Mouse (Mus musculus) urinary bladder, postnatal 4 days (tissue): ENCODE results near the gene Inpp4b.
"Not testable (repeated sequence)": the region's sequence is repeated elsewhere in the genome, so short reads cannot be mapped to it uniquely, and the experiment has no call there.

ENCODE experiments used
- DNase-seq, 2 experiments: peaks; one replicate each; pipeline ENCODE4 v3.0.0; 2021 to 2022; ENCODE audit warnings: low spot score in 2 of 2

The Inpp4b gene

DNA sequence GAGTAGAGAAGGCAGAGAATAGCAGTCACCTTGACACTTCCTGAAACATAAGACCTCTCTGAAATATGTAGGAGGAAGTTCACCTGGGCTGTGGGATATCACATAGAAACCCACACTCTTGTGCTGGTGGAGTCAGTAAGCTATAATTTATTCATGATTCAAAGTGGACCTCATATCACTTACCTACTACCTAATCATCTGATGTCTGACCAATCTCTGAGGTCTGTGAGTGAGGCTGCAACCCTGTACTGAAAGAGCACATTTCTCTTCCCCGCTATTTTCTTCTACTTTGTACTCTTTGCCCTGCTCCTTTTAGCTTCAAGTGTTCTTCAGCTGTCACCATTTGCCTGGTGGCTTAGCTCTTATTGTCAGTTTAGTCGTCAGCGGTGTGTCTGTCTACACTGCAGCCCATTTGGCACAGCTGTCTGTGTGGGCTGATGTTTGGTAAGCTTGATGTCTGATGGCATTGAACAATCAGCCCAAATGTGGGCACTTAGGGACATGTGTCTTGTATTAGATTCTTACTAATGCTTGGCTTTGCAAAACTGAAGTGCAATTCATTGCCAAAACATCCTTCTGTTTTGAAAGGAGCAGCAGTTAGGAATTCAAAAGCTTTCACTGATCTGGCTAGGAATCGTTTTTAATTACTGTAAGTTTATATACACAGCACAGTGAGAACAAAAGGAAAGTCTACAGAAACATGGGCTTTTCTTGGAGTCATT lies 434.3 kb downstream of the Inpp4b start:
- DNase-seq: no peak

DNA sequence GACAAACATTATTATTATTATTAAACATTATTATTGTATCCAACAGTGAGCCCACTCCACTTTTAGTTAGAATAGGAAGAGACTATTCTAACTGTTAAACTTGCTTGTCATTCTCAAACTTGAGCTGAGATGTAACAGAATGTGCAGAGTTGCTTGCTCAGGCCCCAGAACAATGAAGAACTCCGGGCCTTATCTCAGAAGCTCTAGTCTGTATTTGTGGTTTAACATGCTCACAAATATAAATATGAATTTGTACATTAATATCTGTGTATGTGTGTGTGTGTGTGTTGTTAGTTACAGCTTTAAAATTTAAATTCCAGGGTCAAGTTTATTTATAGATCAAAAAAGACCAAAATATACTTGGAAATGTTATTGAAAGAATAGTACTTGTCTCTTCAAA lies 435.3 kb downstream of the Inpp4b start:
- no peak for DNase-seq

DNA sequence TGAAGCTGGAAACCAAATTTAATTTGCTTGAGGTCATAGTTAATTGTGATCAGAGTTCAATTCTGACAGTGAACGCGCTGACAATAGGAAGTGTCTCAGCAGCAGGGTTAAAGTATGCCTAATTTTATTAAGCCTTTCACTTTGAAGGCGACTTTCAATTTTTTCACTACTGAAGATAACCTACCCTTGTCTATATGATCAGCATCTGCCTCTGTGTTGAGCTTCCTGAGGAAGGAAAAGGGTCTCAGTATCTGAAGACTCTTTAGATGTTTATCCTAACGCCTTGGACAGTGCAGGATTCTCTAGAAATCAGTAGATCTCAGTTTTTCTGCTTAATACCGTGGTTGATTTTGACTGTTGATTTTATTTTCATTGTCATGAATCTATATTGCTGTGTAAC lies 437.1 kb downstream of the Inpp4b start:
- DNase-seq: no peak

DNA sequence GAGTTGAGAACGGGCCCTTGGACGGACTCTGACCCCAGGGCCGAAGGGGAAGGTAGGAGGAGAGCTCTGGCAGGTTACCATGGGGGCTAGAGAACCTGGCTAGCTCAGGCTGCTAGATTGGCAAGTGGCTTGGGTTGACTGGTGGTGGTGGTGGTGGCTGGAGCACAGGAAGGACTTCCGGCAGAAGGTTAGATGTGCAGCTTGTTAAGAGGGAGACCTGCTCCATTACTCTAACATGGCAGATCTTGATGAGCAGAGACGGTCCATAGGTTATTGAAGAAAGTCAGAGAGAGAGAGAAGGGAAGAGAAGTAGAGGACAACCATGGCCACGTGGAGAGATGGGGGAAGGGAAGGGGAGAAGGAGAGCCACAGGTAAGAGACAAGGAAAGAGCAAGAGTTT lies 437.8 kb downstream of the Inpp4b start:
- DNase-seq: no peak

DNA sequence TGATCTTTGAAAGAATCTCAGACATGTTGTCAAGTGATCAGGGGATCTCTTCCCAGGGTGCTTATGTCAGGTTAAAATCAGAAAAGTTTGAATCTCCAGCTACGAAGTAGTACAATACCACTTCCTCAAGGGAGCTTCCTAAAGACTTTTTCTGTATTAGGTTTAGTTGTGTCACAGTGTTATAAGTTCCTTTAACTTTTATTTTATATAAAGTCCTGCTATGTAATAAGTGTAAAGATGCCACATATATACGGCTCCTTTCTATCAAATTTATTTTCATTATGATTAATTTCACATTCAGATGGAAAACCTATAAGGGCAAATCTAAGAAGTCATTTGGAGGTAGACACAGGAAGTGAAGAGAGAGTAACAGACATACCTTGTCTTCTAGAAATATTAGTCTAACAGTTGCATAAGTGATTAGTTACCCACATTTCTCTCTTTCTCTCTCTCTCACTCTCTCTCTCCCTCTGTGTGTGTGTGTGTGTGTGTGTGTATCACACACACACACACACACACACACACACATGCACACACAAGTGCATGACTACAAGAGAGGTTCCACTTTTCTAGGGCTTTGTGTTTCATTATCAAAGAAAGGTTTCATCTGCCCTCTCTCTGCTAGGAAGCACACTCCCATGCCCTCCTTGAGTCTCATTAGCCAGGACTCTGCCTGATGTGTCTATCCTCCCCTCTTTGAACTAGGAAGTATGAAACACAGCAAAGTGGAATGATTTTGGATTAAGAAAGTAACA lies 438.7 kb downstream of the Inpp4b start:
- no peak for DNase-seq

DNA sequence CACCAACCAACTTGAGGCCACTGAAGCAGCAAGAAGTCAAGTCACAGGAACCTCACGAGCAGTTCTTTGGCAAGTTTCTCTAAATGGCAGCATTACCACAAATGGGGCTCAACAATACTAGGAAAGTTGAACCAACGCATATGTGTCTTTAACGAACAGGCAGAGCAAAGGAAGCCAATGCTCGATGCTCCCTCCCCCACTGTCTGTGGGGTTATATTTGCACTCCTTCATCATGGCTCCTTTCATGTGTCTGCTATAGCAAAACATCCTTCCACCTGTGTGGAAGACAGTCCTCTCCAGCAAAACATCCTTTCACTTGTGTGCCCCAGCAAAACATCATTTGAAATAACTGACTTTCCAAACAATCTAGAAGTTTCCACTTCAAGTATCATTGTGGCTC lies 440.4 kb downstream of the Inpp4b start:
- DNase-seq: no peak

DNA sequence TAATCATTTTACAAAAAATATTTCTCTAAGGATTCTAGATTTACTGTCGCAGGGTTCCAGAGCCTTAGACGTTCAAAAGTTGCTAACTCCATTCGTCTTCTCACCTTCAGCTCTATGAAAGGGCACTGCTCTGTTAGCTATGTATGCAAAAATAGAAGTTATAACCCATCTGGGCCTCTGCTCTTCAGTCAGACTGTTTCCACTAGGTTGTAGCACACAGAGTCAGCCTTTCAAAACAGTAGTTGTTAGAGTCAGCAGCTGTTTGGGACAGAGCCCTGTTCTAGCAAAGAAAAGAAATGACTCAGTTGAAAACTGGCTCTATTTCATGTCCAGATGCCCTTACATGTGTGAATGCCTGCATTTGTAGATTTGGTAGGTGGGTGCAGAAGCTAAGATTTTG lies 442.4 kb downstream of the Inpp4b start:
- no peak for DNase-seq

DNA sequence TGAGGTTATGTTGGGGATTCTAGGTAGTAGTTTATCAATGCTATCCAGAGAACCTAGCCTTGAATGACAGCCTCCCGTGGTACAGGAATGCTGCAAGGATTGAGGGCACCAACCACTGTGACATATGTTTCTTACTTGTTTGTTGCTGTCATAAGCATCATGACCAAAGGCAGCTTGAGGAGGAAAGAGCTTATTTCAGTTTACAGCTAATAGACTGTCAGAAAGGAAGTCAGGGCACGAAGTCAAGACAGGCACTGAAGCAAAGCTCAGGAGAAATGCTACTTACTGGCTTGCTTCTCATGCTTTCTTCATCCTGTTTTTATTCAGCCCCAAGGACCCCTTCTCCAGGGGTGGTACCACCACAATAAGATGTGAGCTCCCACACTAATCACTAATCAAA lies 446.1 kb downstream of the Inpp4b start:
- DNase-seq: no peak

DNA sequence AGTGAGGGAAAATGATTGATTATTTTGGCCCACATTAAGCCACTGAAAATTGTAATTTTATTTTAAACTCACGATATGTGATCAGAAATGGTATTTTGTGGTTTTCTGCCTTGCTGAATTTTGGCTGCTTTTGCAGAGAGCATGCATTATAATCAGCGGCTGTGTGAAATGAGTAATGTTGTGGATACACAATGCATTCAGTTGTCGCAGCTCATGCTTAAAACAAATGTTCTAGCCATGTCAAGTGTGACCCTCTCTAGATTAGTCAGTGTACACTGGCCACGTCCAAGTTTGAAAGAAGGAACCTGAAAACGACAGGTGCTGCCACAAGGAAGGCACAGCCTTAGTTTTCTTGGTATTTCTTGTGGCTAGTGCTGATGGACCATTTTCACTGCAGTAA lies 450.3 kb downstream of the Inpp4b start:
- DNase-seq: no peak

DNA sequence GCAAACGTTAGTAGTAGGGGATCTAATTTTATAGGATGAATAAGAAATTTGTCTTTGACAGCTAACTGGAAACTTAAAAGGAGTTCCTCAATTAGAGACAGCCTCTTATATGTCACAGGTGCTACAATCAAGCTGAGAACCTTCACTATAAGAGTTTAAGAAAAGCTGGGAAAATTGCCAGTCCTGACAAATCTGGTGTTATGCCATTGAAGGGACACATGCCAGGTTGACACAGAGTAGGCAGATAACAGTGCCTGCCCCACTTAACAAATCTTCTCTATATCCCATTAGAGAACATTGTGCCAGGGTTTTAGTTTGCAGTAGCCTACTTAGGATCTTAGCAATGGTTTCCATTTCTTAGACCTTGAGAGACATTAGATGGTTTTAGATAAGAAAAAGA lies 456.1 kb downstream of the Inpp4b start:
- no peak for DNase-seq

DNA sequence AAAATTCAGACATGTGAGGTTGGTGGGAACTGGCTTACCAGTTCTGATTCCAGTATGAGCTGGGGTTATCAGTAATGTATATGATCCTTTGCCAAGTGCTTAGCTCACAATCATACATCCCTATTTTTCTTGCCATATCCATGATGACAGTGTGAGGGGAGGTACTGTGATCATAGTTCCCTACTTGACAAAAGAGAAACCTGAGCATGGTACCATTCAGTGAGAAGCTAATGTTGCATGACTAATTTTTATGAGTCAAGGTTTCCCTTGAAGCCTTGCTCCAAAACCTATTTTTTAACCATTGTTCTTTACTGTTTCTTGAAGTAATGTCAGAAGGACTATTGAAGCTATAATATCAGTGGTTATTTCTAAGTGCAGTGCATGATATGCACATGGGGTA lies 458.4 kb downstream of the Inpp4b start:
- no peak for DNase-seq

DNA sequence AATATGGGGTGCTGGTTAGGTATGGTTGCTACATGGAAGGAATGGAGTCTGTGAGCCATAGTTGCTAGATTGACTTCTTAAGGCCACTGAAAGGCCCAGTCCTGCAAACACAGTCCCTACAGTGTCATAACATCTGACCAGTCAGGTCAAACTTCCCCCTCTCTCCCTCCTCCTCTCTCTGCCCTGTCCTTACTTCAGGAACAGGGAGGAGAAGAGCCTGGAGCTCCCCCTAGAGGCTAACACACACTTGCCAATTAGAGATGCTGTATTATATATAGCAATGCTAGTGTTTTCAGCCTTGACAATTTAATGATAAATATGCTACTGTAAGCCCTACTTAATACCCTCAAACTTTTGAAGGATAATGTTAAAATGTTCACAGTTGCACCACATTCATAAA lies 464.4 kb downstream of the Inpp4b start:
- DNase-seq: peak in 1 of 2 experiments; percentile 62

DNA sequence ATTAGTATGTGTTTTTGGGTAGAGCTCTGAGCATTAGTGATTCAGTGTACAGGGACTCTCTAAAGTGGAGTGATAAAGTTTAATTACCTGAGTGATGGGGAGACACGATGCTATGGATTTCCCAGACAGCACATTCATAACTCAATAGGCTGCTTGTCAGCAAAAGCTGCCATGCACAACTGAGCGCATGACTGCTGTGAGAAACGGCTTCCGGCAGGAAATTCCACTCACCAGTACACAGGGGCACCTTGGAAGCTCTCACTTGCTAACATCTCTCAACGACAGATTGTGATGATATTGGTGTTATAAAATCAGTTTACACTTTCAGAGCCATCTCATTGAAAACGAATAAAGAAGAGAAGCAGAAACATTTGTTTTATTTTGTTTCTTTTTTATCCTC lies 465.2 kb downstream of the Inpp4b start:
- no peak for DNase-seq

DNA sequence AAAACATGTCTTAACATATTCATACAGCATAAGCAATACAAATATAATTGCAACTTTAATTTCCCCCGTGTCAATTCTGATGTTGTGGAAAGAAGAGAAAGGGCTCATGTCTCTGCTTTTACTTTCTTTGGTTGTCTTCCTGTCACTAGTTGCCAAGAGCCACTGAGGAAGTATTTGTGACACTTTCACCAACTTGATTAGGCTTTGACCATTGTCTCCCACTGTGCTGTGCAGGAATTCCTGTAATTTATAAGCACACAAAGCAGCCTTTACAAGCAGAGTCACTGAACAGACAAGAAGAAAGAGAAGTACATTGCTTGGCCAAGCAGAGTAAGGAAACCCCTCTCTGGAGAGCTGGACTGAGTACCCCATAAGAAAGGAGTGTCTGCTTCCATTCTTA lies 466.1 kb downstream of the Inpp4b start:
- no peak for DNase-seq

DNA sequence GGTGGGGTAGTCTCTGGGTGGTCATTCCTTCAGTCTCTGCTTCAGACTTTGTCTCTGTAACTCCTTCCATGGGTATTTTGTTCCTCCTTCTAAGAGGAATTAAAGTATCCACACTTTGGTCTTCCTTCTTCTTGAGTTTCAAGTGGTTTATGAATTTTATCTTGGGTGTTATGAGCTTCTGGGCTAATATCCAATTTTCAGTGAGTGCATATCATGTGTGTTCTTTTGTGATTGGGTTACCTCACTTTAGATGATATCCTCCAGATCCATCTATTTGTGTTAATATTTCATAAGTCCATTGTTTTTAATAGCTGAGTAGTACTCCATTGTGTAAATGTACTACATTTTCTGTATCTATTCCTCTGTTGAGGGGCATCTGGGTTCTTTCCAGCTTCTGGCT lies 467.1 kb downstream of the Inpp4b start:
- DNase-seq: not testable (repeated sequence)

DNA sequence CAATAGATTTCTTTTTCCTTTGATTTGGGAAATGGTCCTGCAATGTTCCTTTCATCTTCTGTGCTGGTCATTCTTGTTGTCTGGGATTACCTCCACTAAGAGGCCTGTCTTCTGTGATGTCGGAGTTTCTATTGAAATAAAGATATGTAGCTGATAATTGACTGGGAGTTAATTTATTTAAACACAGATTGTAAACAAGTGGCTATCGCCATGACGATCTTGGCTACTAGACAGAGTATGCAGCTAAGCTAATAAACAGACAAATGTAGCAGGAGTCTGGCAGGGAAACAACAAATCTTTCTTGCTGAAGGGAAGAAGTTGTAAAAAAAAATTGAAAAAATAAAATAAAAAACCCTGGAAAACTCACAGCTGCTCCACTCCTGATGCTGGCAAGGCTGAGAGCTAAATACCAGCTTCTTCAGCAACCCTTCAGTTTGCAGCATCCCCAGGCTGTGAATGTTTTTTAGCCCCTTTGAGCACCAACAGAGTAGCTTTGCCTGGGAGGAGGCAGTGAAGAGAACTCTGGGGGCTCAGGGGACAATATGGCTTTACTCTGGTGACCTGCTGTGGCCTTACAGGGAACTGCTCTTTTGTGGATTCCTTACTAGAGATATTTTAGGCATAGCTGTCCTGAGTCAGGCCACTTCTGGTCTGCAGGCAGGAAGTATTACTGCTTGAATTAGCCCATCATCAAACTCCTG lies 469.8 kb downstream of the Inpp4b start:
- no peak for DNase-seq

DNA sequence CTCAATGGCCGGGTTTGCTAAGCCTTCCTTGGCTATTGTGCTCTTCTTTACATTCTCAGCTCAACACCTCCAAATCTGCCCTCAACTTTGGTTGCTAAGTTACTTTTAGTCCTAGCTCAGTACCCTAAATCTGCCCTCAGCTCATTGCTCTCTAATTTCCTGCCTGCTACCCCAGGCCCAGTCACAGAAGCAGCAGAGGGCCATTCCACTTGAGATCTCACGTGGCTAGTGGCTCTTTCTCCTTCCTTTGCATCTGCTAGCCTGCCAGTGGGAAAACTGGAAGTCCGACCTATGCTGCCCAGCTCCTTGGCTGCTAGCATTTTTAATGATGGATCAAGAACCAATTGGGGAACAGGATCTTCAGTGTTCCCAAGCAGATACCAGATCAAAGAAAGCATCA lies 472.4 kb downstream of the Inpp4b start:
- no peak for DNase-seq

DNA sequence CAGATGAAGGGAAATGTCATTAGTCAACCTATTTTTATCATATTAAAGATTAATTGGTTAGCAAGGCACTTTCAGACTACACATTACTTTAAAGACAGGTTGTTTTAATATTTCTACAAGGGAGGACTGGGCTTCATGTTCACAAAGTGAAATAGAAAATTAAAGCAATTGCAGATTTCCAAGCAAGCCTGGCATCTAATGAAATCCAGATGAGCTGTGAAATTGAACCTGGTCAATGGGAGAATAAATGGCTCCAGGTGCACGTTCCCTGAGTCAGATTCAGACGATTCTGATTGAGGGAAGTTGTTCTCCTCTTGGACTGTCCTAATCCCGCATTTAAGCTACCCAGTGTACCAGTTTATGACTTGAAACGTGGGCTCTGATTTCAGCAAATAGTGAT lies 473.2 kb downstream of the Inpp4b start:
- no peak for DNase-seq

DNA sequence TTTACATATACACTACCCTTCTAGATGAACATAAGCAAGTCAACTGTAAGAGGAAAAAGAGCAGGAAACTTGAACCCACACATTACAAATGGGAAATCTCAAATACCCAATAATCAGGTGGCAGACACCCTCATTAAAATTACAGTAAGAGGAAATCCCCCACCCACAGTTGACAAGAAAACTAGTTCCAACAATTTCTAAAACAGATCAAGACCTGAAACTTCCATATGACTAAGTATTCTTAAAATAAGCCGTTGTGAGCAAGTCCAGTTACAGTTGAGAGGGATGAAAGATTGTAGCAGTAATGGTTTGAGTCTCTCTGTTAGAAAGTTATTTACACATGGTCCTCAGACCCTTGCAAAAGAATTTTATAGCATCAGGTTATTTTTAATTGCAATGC lies 480.8 kb downstream of the Inpp4b start:
- no peak for DNase-seq

DNA sequence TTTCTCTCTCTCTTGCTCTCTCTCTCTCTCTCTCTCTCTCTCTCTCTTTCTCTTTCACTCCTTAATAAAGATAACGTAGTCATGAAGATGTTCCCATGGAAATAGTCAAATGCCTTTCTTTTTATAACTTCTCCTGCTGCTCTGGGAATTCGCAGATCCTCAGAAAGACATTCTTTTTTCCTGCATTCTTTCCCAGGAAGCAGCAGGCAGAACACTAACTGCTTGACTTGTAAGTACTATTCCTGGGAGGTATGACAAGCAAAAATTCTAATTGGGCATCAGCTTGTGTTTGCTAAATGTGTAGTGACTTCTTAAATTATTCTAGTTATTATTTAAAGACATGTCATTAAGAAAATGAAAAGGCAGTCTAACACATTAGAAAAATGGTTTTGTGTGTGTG lies 482.6 kb downstream of the Inpp4b start:
- DNase-seq: no peak

DNA sequence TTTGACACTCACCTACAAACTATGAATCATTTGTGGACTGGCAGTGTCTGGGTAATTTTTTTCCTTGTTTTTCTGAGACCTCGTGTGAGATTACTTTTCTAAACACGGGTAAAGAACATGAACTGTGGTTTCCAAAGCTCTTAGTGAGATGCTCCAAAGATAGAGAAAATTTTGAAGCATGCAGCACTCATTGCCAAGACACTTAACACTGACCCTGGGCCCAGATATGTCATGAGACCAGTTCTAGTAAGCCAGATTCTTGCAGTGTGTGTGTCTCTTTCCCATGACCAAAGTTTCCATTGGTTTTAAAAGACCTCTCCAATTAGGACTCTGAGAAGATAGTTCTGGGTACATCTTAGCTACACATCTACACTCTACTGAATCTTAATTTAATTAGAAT lies 484.1 kb downstream of the Inpp4b start:
- DNase-seq: no peak

DNA sequence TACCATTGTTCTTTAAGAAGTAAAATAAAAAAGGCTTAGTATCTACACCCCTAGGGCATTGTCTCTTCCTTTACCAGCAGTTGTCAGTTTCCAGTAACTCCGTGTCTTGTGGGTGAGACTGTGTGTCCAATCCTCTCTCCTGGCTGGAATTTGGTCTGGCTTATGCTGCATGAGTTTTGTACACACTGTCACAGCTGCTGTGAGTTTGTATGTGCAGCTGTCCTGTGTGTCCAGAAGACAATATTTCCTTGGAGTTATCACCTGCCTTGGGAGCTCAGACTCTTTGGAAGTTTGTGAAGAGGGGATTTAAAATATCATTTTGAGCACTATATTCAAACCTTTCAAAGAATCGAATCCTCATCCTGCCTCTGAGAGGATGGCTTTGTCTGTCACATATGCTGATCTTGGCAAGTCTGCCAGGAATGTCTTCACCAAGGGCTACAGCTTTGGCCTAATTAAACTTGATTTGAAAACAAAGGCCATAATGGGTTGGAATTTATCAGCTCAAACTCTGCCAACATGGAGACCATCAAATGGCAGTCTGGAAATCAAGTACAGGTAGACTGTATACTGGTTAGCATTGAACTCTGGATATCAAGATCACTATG lies 485.1 kb downstream of the Inpp4b start:
- DNase-seq: no peak

DNA sequence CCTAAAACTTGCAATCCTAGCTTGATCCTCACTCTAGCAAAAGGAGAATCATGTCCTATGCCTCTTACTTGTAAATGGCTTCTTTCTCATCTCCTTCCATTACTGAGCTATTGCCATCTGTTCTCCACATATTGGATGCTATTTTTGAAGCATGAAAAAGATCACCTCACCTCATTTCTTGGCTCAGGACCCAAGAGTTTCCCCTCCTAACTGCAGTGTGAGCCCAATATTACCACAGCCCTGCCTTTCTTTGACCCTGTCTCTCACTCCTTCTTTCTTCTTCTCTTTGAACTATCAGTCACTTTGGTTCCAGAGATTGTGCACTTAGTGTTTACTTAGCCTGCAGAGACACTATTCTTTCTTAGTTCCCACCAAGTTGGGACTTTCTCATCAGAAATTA lies 489.1 kb downstream of the Inpp4b start:
- no peak for DNase-seq
